Mouse (Mus musculus): ENCODE results near the gene Dag1. TPM values are rescaled to one million over a fixed set of nuclear protein-coding genes. Genes with fewer than 3 reads are reported as not detected.

The Dag1 gene
- total RNA-seq, 2 experiments from 2014 or later, result 290 to 300 TPM

- no peak for DNase-seq
Observed at GRCm38 (mm10) chr9:108187616-108188015, 76.1 kb downstream of the Dag1 start.

GRCm38 (mm10) chr9:108185786-108186185 lies 78.0 kb downstream of the Dag1 start:
- no peak for DNase-seq

GRCm38 (mm10) chr9:108183531-108183994 lies 80.2 kb downstream of the Dag1 start:
- DNase-seq, result no peak

GRCm38 (mm10) chr9:108182806-108183506 lies 80.8 kb downstream of the Dag1 start:
- DNase-seq, result no peak

- no peak for DNase-seq
Observed at GRCm38 (mm10) chr9:108178391-108178790, 85.4 kb downstream of the Dag1 start.

GRCm38 (mm10) chr9:108175116-108175838 lies 88.5 kb downstream of the Dag1 start:
- DNase-seq, result no peak

- DNase-seq, result peak in 1 of 2 experiments; percentile 20
Observed at GRCm38 (mm10) chr9:108172777-108173350, 90.9 kb downstream of the Dag1 start.

GRCm38 (mm10) chr9:108169751-108170150 lies 94.0 kb downstream of the Dag1 start:
- DNase-seq, result no peak

GRCm38 (mm10) chr9:108165143-108165542 lies 98.6 kb downstream of the Dag1 start:
- no peak for DNase-seq

GRCm38 (mm10) chr9:108163646-108164284 lies 100.0 kb downstream of the Dag1 start:
- DNase-seq, result no peak

- no peak for DNase-seq
Observed at GRCm38 (mm10) chr9:108157891-108158290, 105.9 kb downstream of the Dag1 start.

- no peak for DNase-seq
Observed at GRCm38 (mm10) chr9:108157451-108157850, 106.3 kb downstream of the Dag1 start.

GRCm38 (mm10) chr9:108156786-108157185 lies 107.0 kb downstream of the Dag1 start:
- DNase-seq, result no peak

- no peak for DNase-seq
Observed at GRCm38 (mm10) chr9:108154814-108155213, 108.9 kb downstream of the Dag1 start.

Other genes starting within 250 kb of the Dag1 start
- 10 to 100 TPM; 10.5 to 10.6 TPM for gene Gmppb, start 214.7 kb downstream of the Dag1 start, total RNA-seq (2021)
- 1 to 10 TPM; 1.4 to 1.8 TPM for gene Amigo3, start 210.8 kb downstream of the Dag1 start, total RNA-seq (2021)
- under 1 TPM in 1 of 2 experiments, not detected in 1; 0.36 TPM for gene Mst1, start 183.5 kb downstream of the Dag1 start, total RNA-seq (2021)
- gene Rnf123, start 180.6 kb downstream of the Dag1 start, total RNA-seq (2021), result 10 to 100 TPM; 83.4 to 86.8 TPM
- gene Apeh, start 169.4 kb downstream of the Dag1 start, total RNA-seq (2021), result 10 to 100 TPM; 37.4 to 48.3 TPM
- under 1 TPM; 0.02 to 0.08 TPM for gene Bsn, start 73.6 kb downstream of the Dag1 start, total RNA-seq (2021)
- gene Nicn1, start 26.5 kb upstream of the Dag1 start, total RNA-seq (2021), result 10 to 100 TPM; 22.2 to 25.6 TPM
- 1 to 10 TPM; 5.0 to 5.8 TPM for gene Amt, start 32.9 kb upstream of the Dag1 start, total RNA-seq (2021)
- 100 to 1,000 TPM; 229 to 232 TPM for gene Rhoa, start 42.2 kb upstream of the Dag1 start, total RNA-seq (2021)
- 10 to 100 TPM; 67.6 to 76.8 TPM for gene Tcta, start 42.2 kb upstream of the Dag1 start, total RNA-seq (2021)
- gene Gpx1, start 74.9 kb upstream of the Dag1 start, total RNA-seq (2021), result 100 to 1,000 TPM in 1 of 2 experiments, 10 to 100 TPM in 1; 86.8 to 111 TPM
- 10 to 100 TPM; 74.3 to 79.6 TPM for gene Usp4, start 83.9 kb upstream of the Dag1 start, total RNA-seq (2021)
- gene 1700102P08Rik, start 128.8 kb upstream of the Dag1 start, total RNA-seq (2021), result 1 to 10 TPM in 1 of 2 experiments, under 1 TPM in 1; 0.97 to 1.2 TPM
- not detected for gene Ccdc36, start 164.5 kb upstream of the Dag1 start, total RNA-seq (2021)
- not detected for gene BC048562, start 172.5 kb upstream of the Dag1 start, total RNA-seq (2021)
- gene Ccdc71, start 196.6 kb upstream of the Dag1 start, total RNA-seq (2021), result 10 to 100 TPM; 23.1 to 23.3 TPM
- gene Klhdc8b, start 197.6 kb upstream of the Dag1 start, total RNA-seq (2021), result 1 to 10 TPM; 4.7 to 5.5 TPM
- gene Lamb2, start 215.8 kb upstream of the Dag1 start, total RNA-seq (2021), result 100 to 1,000 TPM; 334 to 339 TPM
- 10 to 100 TPM; 79.9 to 91.6 TPM for gene Usp19, start 226.6 kb upstream of the Dag1 start, total RNA-seq (2021)
- 10 to 100 TPM; 76.4 to 90.3 TPM for gene Qars, start 243.7 kb upstream of the Dag1 start, total RNA-seq (2021)